21 mouse cellular contexts compared by ENCODE assay signal in the genomic region with DNA sequence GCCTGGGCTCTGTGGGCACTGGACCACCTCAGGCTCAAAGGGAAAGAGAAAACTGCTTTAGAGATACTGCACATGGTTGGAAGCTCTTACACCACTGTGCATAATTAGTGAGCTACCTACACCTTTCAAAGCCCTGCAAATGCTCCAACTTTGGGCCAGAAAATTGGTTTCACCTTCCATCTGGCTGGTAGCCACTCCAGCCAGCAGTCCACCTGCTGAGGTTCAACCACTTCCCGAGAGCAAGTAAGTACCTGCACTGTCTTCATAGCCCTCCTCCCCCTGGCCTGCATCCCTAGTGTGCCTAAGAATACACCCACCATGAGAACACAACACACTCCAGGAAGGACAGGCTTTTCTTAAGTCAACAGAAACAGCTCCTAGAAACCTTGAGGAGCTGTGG.
"Had no signal": no experiment of that assay in that cellular context is flagged by ENCODE, and none has a peak within 500 bp of the region (broad histone marks: within the 10 kb centered on the region; RNA-seq: fewer than 3 reads in every experiment).

No protein-coding gene starts in this region.

- H3K4me3 ChIP-seq: layer of hippocampus, adult 2 months; limb, embryonic 10.5 days; limb, embryonic 13.5 days; liver, embryonic 12.5 days; liver, embryonic 15.5 days; lung, embryonic 15.5 days; megakaryocyte, embryonic 14.5 days; midbrain, embryonic 10.5 days; midbrain, embryonic 13.5 days; myocyte; neural tube, embryonic 13.5 days had no signal

- H3K27ac ChIP-seq: layer of hippocampus, adult 2 months; limb, embryonic 10.5 days; limb, embryonic 13.5 days; liver, embryonic 12.5 days; liver, embryonic 15.5 days; lung, embryonic 15.5 days; midbrain, embryonic 10.5 days; midbrain, embryonic 13.5 days; neural tube, embryonic 13.5 days had no signal

- H3K4me1 ChIP-seq: limb, embryonic 10.5 days; limb, embryonic 13.5 days; liver, embryonic 12.5 days; liver, embryonic 15.5 days; lung, embryonic 15.5 days; midbrain, embryonic 10.5 days; midbrain, embryonic 13.5 days; neural tube, embryonic 13.5 days had no signal

- ATAC-seq: liver, embryonic 12.5 days; midbrain, embryonic 13.5 days; midbrain, embryonic 16.5 days had no signal

- H3K27me3 ChIP-seq: limb, embryonic 13.5 days; liver, embryonic 12.5 days; liver, embryonic 15.5 days; lung, embryonic 15.5 days; megakaryocyte, embryonic 14.5 days; midbrain, embryonic 13.5 days; neural tube, embryonic 13.5 days had no signal

- DNase-seq: kidney, postnatal 14 days; layer of hippocampus, adult 9-11 months; liver; lung, adult 18-20 months; lung, postnatal 10 days; lung, postnatal 36 days; retina, postnatal 1 day; thymus, adult 18-20 months; thymus, postnatal 36 days had no signal
